Mouse (Mus musculus) retina, embryonic 14.5 days (tissue): ENCODE measurements around the gene Akna.

Source experiments
- DNase-seq: peaks from one replicate; pipeline ENCODE4 v3.0.0-alpha.2; 2015; ENCODE audit warnings: low spot score

The Akna gene

GRCm38 (mm10) chr4:63403040-63403959, at the start of gene Akna:
TSS of gene Akna (minus strand) at chr4:63403354.
- peak; percentile 68 for DNase-seq

GRCm38 (mm10) chr4:63452555-63452954, 49.4 kb upstream of the Akna start:
- DNase-seq: no peak

- no peak for DNase-seq
Measured at GRCm38 (mm10) chr4:63450551-63450950, 47.4 kb upstream of the Akna start.

- DNase-seq: peak; percentile 70
Measured at GRCm38 (mm10) chr4:63444362-63445066, 41.4 kb upstream of the Akna start.

- DNase-seq: no peak
Measured at GRCm38 (mm10) chr4:63443101-63443500, 39.9 kb upstream of the Akna start.

GRCm38 (mm10) chr4:63441616-63442015, 38.5 kb upstream of the Akna start:
- no peak for DNase-seq

- peak; percentile 69 for DNase-seq
Measured at GRCm38 (mm10) chr4:63440262-63440661, 37.1 kb upstream of the Akna start.

GRCm38 (mm10) chr4:63437968-63438367, 34.8 kb upstream of the Akna start:
- DNase-seq: no peak

- no peak for DNase-seq
Measured at GRCm38 (mm10) chr4:63437119-63437815, 34.1 kb upstream of the Akna start.

- peak; percentile 34 for DNase-seq
Measured at GRCm38 (mm10) chr4:63435402-63435801, 32.2 kb upstream of the Akna start.

- no peak for DNase-seq
Measured at GRCm38 (mm10) chr4:63431098-63431497, 27.9 kb upstream of the Akna start.

- DNase-seq: no peak
Measured at GRCm38 (mm10) chr4:63430357-63430756, 27.2 kb upstream of the Akna start.

GRCm38 (mm10) chr4:63426308-63426707, 23.2 kb upstream of the Akna start:
- DNase-seq: no peak

GRCm38 (mm10) chr4:63423811-63424210, 20.7 kb upstream of the Akna start:
- DNase-seq: no peak

GRCm38 (mm10) chr4:63423231-63423630, 20.1 kb upstream of the Akna start:
- DNase-seq: no peak

- DNase-seq: no peak
Measured at GRCm38 (mm10) chr4:63420143-63420920, 17.2 kb upstream of the Akna start.

- DNase-seq: no peak
Measured at GRCm38 (mm10) chr4:63418270-63418669, 15.1 kb upstream of the Akna start.

- peak; percentile 96 for DNase-seq
Measured at GRCm38 (mm10) chr4:63417318-63417957, 14.3 kb upstream of the Akna start.

- no peak for DNase-seq
Measured at GRCm38 (mm10) chr4:63414951-63415350, 11.8 kb upstream of the Akna start.

GRCm38 (mm10) chr4:63411222-63411621, 8.1 kb upstream of the Akna start:
- DNase-seq: no peak

GRCm38 (mm10) chr4:63410583-63410934, 7.4 kb upstream of the Akna start:
- peak; percentile 98 for DNase-seq
